11 mouse cellular contexts compared by ENCODE assay signal in genomic region chr10:42500611-42501010, GRCm38 (mm10). TPM values are rescaled to one million over a fixed set of nuclear protein-coding genes. Genes with fewer than 3 reads are reported as not detected.
DNase-seq lines count a peak whose midpoint lies in the region; ATAC-seq and TF ChIP-seq lines count a peak whose summit lies in the region.
"Had no signal": no experiment of that assay in that cellular context is flagged by ENCODE, and none has a peak within 500 bp of the region (broad histone marks: within the 10 kb centered on the region; RNA-seq: fewer than 3 reads in every experiment).

No protein-coding gene starts in this region.

- no peak overlapping the region for H3K4me2 ChIP-seq in hindbrain, embryonic 12.5 days (replicated peaks)
- H3K4me2 ChIP-seq in hindbrain, postnatal 0 days (ENCODE audit: low read depth, low read length) = no peak overlapping the region

- intact Hi-C loops in left cerebral cortex, adult 2 months (cut with DNase I) = loop anchor here (1.0 to 5.0 kb wide), 2 partner anchors 22 to 137 kb away; partner anchors contain the start of gene Afg1l

- DNase-seq in hindbrain, postnatal 0 days (ENCODE audit: low spot score) = no peak
- DNase-seq in R1 (ENCODE audit: low read depth, low spot score) (peak; percentile 46), adipocyte (ENCODE audit: low spot score) (no peak)
- peak; percentile 37 for DNase-seq in kidney, postnatal 10 days
- no peak for DNase-seq in left cerebral cortex, adult 2 months (ENCODE audit: extremely low spot score in 1 of 2, low spot score in 2 of 2)
- DNase-seq in cerebellum, postnatal 36 days = no peak
- DNase-seq: cerebellum, adult 8-10 months; right cerebral cortex, postnatal 14 days; thymus, postnatal 36 days had no signal

- no peaks in the 10 kb centered on the region for H3K36me3 ChIP-seq in hindbrain, embryonic 12.5 days
- H3K36me3 ChIP-seq in hindbrain, postnatal 0 days (ENCODE audit: insufficient read depth, low read length) = no peaks in the 10 kb centered on the region
- H3K36me3 ChIP-seq in E14TG2a.4 (ENCODE audit: insufficient read depth, low read length) = peaks cover 15% of the 10 kb centered on the region

- H3K4me3 ChIP-seq in hindbrain, embryonic 12.5 days = no peak overlapping the region
- no peak overlapping the region for H3K4me3 ChIP-seq in hindbrain, postnatal 0 days (ENCODE audit: low read length)
- H3K4me3 ChIP-seq in E14TG2a.4 (replicated peaks; ENCODE audit: low read length) = peak overlapping the region; percentile 96; the same call in 1 of the 2 replicates
- H3K4me3 ChIP-seq in left cerebral cortex, adult 2 months = no peak overlapping the region

- peaks cover 2% of the 10 kb centered on the region; the same call in 1 of the 2 replicates for H3K4me1 ChIP-seq in hindbrain, embryonic 12.5 days
- no peaks in the 10 kb centered on the region; the same call in 1 of the 2 replicates for H3K4me1 ChIP-seq in hindbrain, postnatal 0 days (ENCODE audit: insufficient read depth, low read length)
- H3K4me1 ChIP-seq in E14TG2a.4 (replicated peaks; ENCODE audit: low read depth, low read length) = peaks cover 39% of the 10 kb centered on the region

- H3K9ac ChIP-seq in hindbrain, embryonic 12.5 days = no peak overlapping the region
- H3K9ac ChIP-seq in hindbrain, postnatal 0 days (replicated peaks; ENCODE audit: low read length) = no peak overlapping the region

- no peak for ATAC-seq in hindbrain, embryonic 12.5 days (ENCODE audit: low FRiP score)
- ATAC-seq in hindbrain, postnatal 0 days = no peak

- H3K27ac ChIP-seq in hindbrain, embryonic 12.5 days = peak overlapping the region; percentile 97; the same call in 1 of the 2 replicates
- H3K27ac ChIP-seq in hindbrain, postnatal 0 days = no peak overlapping the region
- H3K27ac ChIP-seq in left cerebral cortex, adult 2 months = no peak overlapping the region

- no peaks in the 10 kb centered on the region for H3K27me3 ChIP-seq in hindbrain, embryonic 12.5 days
- no peaks in the 10 kb centered on the region for H3K27me3 ChIP-seq in hindbrain, postnatal 0 days (ENCODE audit: insufficient read depth, low read length)
- no peaks in the 10 kb centered on the region for H3K27me3 ChIP-seq in E14TG2a.4 (ENCODE audit: insufficient read depth, low read length)

- TF ChIP-seq CTCF in hindbrain, postnatal 0 days (IDR thresholded peaks at IDR 0.05; ENCODE audit: low read depth) = no peak
- no peak for TF ChIP-seq CTCF in E14TG2a.4 (conservative IDR thresholded peaks at IDR 0.05; ENCODE audit: low read length)
- TF ChIP-seq CTCF in left cerebral cortex, adult 2 months (IDR thresholded peaks at IDR 0.05) = no peak

- 93% methylated on average over 8 of the region's 8 CpGs for WGBS in hindbrain, embryonic 12.5 days
- WGBS in hindbrain, postnatal 0 days = 92% methylated on average over 8 of the region's 8 CpGs

- H3K9me3 ChIP-seq in hindbrain, embryonic 12.5 days (replicated peaks) = no peaks in the 10 kb centered on the region
- H3K9me3 ChIP-seq in hindbrain, postnatal 0 days (ENCODE audit: low read length) = no peaks in the 10 kb centered on the region
- no peaks in the 10 kb centered on the region for H3K9me3 ChIP-seq in E14TG2a.4 (ENCODE audit: low read length)

RNA-seq across cellular contexts. Expression of gene Snx3, which starts 1.2 kb away (rescaled TPM):
- polyA plus RNA-seq in hindbrain, embryonic 12.5 days (2016; fragmentation: Nextera tagmentation; extraction: Ambion mirVana) = 242 and 249 TPM in 2 replicates
- total RNA-seq in hindbrain, postnatal 0 days (2014; rRNA removed) = 129 and 134 TPM in 2 replicates
- 339 and 344 TPM in 2 replicates for polyA plus RNA-seq in hindbrain, postnatal 0 days (2015; fragmentation: Nextera tagmentation; extraction: Ambion mirVana)
- total RNA-seq in left cerebral cortex, adult 2 months (2021) = 100 to 1,000 TPM; 196 to 198 TPM

RNA-seq across cellular contexts. Expression of gene Afg1l, which starts 22.2 kb away (rescaled TPM):
- 5.4 and 7.4 TPM in 2 replicates for polyA plus RNA-seq in hindbrain, embryonic 12.5 days (2016; fragmentation: Nextera tagmentation; extraction: Ambion mirVana)
- total RNA-seq in hindbrain, postnatal 0 days (2014; rRNA removed) = 7.1 and 8.1 TPM in 2 replicates
- 6.6 and 7.9 TPM in 2 replicates for polyA plus RNA-seq in hindbrain, postnatal 0 days (2015; fragmentation: Nextera tagmentation; extraction: Ambion mirVana)
- 10 to 100 TPM; 10.4 to 12.7 TPM for total RNA-seq in left cerebral cortex, adult 2 months (2021)

Comparison
In these comparisons a context has a peak if more than half of its experiments do, and no peak if none do; other contexts are left out.
1. DNase-seq: peak in R1 (single experiment) and kidney, postnatal 10 days (single experiment); none in hindbrain, postnatal 0 days (single experiment), adipocyte (single experiment), left cerebral cortex, adult 2 months (0 of 2) and cerebellum, postnatal 36 days (0 of 2).